Mouse (Mus musculus) kidney, adult 8-10 months (tissue): ENCODE measurements around the gene Cacng3.

Experiments used
- DNase-seq, 2 experiments: peaks; one replicate each; pipeline ENCODE4 v3.0.0; 2022

Gene Cacng3

DNA sequence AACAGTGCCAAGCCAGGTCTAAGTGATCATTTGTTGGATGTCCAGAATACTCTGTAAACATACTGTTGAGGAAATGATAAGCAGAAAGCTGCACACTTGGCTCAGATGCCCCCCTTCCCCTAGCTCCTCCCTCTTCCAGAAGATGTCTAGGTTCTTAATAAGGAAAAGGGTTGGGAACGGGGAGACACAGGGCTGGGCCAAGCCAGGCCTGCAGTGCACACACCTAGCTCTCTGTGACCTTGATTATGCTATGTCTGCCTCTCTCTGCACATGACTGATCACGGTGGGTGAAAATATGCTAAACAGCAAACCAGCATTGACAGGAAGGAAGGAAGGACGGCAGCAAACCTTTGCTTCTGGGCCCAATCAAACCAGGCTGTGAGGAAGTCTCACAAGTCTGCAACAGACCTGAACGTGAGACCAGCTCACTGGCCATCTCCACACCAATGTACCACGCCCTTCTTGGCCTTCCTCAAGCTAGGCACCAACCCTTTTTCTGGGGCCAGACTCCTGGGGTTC, 53.1 kb downstream of the Cacng3 start:
- peak; percentile 4 to 29 for DNase-seq

DNA sequence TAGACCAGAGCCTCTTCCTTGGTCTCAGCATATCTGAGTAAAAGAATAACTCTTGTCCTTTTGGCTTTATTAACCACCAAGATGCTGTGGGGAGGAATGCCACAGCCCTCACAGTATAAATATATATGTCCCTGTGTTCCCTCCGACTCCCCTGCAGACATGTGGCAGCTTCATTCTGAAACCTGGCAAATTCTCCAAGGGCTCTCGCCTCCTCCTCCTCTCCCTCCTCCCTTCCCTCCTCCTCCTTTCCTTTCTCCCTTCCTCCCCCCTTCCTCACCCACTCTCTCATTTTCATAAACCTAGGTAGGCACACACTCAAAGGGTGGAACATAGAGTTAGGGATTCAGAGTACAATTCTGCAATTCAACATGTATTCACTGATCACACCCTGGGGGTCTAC, 56.1 kb downstream of the Cacng3 start:
- no peak for DNase-seq

DNA sequence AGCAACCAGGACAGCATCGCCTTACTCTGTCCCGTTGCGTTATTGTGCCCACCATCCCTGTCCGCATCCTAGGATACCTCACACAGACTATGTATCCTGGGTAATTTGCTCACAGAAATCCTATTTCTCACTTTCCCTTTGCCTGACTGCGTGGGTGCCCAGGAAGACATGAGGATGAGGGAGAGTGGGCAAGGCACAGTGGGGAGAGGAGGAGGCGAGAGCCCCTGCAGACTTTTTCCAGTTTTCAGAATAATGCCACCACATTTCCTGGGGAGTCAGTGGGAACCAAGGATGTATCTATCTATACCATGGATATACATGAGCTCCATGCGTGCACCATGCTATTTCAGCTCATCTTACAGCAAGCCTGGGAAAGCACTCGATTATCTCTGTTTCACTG, 57.9 kb downstream of the Cacng3 start:
- no peak for DNase-seq

DNA sequence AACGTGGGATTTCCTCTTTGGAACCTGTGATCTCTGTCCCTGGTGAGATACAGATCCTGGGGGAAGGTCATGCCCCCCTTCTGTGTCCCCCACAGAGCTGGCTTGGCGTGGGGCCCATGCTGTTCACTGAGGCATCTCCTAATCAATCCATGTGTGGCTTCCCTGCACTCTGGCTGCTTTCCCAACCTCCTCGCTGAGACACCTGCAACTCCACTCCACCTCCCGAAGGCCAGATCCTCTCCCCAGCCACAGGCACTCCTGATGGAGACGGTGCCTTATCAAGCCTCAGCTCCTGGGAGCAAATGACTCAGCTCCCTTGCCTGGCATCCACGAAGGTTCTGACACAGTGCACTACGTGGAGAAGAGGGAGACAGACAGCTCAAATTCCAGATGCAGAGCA, 58.6 kb downstream of the Cacng3 start:
- peak; percentile 42 to 46 for DNase-seq

DNA sequence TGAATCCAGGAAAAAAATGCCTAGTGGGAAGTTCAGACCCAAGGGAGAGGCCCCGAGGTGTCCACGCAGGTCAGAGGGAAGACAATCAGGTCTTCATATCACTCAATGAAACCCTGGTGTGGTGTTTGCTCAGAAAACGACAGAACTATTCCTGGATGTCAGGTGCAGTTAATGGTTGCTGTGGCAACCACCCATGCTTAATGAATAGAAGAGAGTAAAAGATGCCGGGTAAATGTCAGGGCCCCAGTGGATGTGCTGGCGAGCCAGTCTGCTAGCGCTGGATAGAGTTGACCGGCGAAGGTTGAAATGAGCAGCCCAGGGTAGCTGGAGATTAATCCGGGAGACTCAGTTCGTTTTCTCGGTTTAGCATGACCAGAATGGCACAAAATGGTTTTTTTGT, 65.0 kb downstream of the Cacng3 start:
- DNase-seq = no peak

DNA sequence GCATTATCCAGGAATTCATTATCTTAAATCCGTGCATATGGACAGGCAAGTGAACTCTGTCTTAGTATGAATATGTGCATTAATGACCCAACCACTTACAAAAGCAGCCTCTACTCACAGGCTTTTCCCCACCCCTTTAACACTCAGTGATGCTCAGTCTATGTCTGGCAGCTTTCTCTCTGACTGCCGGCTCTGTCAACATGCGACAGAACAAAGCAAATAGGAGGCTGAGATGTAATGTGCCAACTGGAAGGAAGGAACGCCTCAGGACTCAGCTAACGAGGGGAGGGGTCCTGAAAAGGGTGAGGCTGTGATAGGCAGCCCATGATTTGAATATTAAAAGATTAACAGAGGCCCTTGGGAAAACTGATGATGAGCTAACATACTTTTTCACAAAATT, 68.2 kb downstream of the Cacng3 start:
- DNase-seq = no peak

DNA sequence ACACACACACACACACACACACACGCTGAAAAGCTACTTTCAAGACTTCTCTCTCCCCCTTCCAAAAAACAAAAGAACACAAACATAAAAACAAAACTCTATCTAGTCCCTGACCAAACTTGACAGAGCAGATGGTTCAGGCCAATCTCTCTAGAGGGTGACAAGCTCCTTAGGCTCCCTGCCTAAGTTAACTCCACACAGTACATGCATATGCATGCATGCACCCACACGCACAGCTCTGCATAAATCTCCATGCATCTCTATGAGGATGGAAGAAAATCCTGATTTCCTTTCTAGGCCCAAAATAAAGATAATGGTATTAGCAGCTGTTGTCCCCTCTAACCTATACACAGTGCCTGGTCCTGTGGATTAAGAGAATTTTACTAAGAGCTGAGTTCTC, 70.4 kb downstream of the Cacng3 start:
- DNase-seq = no peak

DNA sequence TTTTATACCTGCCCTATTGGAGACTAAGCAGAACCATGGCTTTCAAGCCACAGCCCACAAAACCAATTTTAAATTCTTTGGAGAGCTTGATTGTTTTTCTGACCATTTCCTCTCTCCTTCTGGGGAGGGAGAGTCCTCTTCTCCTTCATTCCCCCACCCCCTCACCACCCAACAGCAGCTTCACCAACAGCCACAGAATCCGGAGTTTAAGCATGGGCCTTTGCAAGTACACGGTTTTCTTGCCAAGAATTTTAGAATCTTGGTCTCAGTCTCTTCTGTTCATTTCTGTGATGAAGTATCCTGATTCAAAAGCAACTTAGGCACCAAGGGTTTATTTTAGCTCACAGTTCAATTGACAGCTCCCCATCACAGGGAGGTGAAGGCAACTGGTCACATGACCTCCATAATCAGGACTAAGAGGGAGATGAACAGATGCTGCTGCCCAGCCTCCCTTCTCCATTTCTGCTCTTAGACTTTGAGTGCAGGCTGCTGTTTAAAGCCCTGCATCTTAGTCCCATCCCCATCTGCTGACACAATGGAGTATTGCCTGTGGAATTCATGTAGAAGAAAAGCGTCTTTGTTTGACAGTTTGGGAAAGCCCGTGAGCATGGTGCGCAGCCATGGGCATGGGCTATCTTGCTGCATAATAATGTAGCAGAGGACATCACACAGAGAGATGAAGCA, 85.8 kb downstream of the Cacng3 start:
- no peak for DNase-seq

DNA sequence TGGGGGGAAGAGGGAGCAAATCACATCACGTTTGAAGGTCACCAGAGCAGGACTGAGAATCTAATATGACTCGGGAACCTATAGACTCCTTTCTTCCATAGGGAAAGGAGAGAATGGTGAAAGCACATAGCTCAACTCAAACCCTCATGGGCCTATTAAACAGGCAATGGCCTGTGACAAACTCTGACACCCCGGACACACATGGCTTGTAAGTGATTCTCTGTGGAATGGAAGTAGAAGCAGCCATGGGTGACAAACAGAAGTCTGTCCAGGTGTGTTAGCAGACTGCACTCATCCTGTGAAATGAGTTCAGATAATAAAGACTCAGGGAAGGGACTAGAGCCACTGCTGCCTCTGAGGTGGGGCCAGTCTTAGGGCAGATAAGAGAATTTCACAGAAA, 88.4 kb downstream of the Cacng3 start:
- DNase-seq = no peak

DNA sequence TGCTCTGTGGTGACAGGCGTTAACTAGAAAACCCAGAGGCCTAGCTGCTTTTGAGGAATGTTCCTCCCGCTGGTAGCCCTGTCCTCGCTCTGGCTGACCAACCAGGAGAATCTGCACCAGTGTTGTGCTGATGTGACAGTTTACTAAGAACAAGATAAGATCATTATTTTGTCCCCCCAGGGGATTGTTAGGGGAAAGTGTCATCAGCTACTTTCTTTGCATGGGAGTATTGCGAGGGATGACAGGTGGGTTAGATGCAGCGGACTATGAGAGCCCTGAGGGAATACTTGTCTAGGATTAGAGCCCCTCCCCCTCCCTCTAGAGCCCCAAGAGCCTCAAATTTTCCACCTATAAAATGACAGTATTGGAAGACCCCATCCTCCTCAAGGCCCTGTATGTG, 94.2 kb downstream of the Cacng3 start:
- no peak for DNase-seq

DNA sequence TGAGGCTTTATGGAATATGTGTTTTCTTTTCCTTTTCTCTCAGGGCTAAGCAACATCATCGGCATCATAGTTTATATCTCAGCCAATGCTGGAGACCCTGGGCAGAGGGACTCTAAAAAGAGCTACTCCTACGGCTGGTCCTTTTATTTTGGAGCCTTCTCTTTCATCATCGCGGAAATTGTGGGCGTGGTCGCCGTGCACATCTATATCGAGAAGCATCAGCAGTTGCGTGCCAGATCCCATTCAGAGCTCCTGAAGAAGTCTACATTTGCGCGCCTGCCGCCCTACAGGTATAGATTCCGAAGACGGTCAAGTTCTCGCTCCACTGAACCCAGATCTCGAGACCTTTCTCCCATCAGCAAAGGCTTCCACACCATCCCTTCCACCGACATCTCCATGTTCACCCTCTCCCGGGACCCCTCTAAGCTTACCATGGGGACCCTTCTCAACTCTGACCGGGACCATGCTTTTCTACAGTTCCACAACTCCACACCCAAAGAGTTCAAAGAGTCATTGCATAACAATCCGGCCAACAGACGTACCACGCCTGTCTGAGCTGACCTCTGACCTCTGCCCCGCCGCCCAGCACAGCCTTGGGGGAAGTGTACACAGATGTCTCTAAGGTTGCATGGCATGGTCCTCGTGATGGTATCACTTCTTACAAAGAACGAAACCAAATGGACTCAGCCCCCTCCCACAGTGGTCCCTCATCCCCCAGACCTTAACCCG, 98.2 kb downstream of the Cacng3 start:
- DNase-seq = no peak

DNA sequence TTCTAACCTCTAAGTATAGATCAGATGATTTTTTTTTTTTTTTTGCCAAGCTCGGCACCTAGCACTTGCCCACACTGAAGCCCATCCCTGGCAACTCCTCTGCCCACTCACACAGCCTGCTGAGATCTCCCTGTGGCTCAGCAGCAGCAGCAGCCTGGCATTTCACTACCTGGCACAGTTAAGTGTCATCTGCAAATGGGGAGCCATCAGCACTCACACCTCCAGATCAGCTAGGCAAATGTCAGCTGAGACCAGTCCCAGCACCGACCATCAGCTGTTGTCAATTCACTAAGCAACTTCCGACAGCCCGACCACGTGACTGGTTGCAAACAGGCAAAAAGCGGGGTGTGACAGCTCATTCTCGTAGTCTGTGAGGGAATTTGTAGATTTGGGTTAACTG, 109.3 kb downstream of the Cacng3 start:
- no peak for DNase-seq

DNA sequence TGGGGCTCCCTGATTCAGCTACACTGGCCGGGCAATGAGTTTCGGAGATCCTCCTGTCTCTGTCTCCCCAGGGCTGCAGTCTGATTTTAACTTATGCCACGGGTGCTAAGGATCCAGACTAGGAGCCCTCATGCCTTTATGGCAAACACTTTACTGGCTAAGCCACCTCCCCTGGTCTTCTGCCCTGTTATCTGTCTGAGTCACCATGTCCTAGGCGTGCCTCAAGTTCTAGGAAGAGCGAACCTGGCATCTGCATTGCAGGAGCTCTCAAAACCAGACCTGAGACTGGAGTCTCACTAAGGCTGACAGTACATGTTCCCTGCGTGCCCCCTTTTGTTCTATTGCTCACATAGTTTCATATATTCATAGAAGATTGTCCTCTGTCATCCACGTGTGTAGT, 119.6 kb downstream of the Cacng3 start:
- no peak for DNase-seq

DNA sequence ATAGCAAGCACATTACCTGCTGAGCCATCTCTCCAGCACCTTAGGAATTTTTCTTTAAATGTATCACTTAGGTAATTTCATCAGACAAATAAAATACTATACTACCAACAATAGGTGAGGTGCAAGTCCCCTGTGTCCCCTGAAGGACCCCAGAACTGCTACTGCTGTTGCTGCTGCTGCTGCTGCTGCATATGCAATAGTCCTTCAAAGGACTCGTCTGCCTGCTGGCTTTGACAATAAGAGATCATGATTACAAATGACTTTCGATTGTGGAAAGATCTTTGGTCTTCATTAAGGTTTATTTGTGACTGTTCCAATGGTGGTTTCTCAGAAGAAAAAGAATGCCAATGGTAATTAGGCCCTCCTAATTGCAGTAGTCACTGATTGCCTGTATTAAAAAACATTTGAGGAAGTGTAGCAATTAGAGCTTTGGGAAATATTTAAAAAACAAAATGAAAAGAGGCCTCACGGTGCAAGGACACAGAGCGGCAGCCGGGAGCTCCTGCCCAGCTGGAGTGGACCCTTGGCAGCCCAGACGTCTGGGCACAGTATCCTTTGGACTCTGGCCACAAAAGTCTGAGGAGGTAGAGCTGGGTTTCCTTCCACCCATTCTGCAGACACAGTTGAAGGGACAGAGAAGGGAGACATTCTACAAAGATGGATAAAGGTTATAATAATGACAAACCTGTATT, 123.5 kb downstream of the Cacng3 start:
- peak; percentile 31 to 64 for DNase-seq

DNA sequence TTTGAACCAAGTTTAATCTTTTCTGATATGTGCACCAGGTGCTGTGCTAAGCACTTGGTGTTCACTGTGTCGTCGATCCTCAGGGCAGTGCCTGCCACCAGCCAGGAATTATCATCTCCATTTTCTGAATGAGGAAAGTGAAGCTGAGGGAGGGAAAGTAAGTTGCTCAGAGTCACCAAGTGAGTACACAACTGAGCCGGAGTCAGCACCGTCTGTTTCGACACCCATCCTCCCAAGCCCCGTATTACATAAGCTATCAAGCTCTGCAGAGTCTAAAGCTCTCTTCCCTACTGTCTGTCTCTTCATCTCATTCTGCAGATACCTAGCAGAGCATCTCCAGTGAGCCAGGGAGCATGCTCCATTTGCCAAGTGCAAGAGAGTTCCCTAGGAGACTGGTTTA, 124.8 kb downstream of the Cacng3 start:
- DNase-seq = no peak

DNA sequence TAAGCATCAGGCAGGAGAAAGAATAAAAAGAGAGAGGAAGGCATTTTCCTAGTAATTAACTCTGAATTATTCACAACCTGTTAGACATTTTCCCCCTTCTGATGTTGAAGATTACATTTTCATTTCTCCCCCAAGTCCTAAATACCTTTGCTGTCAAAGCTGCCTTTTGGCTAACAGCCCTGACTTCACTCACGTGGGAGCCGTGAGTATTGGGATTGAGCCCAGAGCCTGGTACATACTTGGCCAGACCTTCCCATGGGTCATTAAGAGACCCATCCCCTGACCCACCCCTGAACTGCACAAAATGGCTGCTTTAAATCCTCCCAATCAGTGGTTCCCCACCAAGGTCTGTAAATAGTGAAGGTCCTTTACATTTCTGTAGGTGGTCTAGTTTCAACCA, 130.5 kb downstream of the Cacng3 start:
- peak in 1 of 2 experiments; percentile 14 for DNase-seq

DNA sequence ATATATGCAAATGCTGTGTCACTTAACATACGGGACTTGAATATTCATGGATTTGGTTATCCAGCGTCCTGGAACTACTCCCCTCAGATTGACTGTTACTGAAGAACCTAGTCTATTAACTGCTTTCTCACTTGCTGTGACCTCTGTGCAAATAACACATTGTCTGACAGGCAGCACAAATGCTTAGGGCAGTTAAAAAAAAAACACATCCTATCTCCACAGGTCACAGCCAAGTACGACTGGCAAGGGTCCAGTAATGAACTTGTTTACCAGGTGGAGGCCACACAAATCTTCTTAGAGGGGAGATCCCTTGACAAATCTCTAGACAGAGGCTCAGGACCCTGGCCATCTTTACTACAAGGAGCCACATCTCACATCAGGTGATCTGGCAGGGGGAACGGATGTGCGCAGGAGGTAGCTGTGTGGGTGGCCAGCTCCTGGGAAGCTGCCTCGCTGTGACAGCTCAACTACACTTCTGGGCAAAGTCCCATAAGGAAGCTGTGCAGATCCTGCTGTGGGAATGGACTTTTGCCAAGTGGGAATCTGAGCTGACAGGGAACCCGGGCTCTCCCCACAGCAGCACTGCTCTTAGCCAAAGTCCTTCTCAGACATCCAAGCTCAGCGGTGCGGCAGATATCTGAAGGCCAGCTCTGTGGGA, 133.7 kb downstream of the Cacng3 start:
- peak; percentile 81 to 86 for DNase-seq

DNA sequence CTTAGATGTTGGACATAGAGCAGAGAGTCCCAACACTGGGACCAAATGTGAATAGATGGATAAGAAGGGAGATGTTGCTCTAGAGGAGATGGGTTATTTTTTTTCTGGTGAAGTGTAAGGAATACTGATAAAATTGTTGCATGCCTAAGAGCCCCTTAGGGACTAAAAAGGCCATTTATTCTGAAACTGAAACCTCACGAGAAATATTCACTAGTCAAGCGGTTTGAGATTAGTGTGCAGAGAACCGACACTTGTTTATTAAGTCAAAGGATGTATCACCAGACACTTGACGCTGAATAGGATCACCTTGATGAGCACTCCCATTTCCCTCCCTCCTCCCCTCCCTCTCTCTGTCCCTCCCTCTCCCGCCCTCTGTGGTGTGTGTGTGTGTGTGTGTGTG, 136.2 kb downstream of the Cacng3 start:
- DNase-seq = no peak

DNA sequence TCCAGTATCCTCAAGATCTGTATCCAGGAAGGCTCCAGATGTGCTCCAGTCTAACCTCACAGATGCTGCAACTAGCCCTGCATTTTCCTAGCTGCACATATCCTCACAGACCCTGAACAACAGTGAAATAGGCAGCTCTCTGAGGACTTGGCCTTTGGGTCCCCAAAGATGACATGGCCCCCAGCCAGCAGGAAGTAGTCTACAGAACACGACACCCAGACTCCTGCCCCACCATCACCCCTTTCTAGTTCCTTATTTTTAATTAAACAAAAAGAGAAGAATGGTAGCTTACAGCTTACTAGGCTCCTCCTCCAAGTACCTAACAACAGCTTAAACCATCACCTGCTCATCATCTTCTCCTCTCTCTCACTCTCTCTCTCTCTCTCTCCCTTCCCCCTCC, 143.4 kb downstream of the Cacng3 start:
- DNase-seq = no peak

DNA sequence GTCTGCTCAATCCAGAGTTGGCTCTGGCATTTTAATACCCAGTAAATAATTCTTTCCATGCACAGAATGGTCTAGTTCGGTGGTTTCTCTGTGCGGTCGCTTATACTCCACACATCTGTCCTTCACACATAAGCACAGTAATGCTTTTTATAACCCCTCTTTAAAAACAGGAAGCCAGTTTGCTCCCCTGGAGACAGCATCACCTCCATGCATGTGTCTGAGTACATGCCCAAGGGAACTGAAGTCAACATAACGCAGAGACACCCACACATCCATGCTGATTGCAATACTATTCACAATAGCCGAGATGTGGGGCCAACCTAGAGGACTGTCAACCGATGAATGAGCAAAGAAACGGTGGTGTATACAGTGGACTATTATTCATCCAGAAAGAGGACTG, 147.3 kb downstream of the Cacng3 start:
- no peak for DNase-seq
